Mouse (Mus musculus) limb, embryonic 15.5 days (tissue): ENCODE measurements around the gene Sema3a. TPM values are rescaled to one million over a fixed set of nuclear protein-coding genes. Genes with fewer than 3 reads are reported as not detected.

Experiments
- ATAC-seq: fragments of 200-750 bp; cut with Nextera tagmentation; 2 replicates; pipeline ENCODE4 v1.8.0; 2017; ENCODE audit warnings: low read depth, moderate TSS enrichment; ENCODE audit not compliant: insufficient number of reproducible peaks, low FRiP score, low TSS enrichment
- H3K27ac ChIP-seq: fragments of 300-500 bp; sonication (generic); 2 replicates; pipeline ENCODE4 v1.5.1; 2015; ENCODE audit warnings: moderate library complexity, mild to moderate bottlenecking, inconsistent platforms
- H3K27me3 ChIP-seq: fragments of 300-500 bp; sonication (generic); 2 replicates; pipeline ENCODE4 v1.6.1; 2015; ENCODE audit warnings: inconsistent platforms
- H3K36me3 ChIP-seq: fragments of 300-500 bp; sonication (generic); 2 replicates; pipeline ENCODE4 v1.6.1; 2015; ENCODE audit warnings: inconsistent platforms
- H3K4me1 ChIP-seq: fragments of 300-500 bp; sonication (generic); 2 replicates; pipeline ENCODE4 v1.6.1; 2015; ENCODE audit warnings: inconsistent platforms
- H3K4me2 ChIP-seq: fragments of 300-500 bp; sonication (generic); 2 replicates; pipeline ENCODE4 v1.6.1; 2015; ENCODE audit warnings: mild to moderate bottlenecking, inconsistent platforms
- H3K4me3 ChIP-seq: fragments of 300-500 bp; sonication (generic); 2 replicates; pipeline ENCODE4 v1.5.1; 2015; ENCODE audit warnings: mild to moderate bottlenecking, inconsistent platforms
- H3K9ac ChIP-seq: fragments of 300-500 bp; sonication (generic); 2 replicates; pipeline ENCODE4 v1.6.1; 2015; ENCODE audit warnings: inconsistent platforms
- H3K9me3 ChIP-seq: fragments of 300-500 bp; sonication (generic); 2 replicates; pipeline ENCODE4 v1.6.1; 2016; ENCODE audit warnings: inconsistent platforms
- WGBS: fragments of 180-500 bp; shearing (Covaris S2); methylation state at CpG from one replicate; pipeline ENCODE4 v1.1.7; 2015; 5-methylcytosine and 5-hydroxymethylcytosine counted together
- polyA plus RNA-seq: library from polyadenylated mRNA; unstranded; fragments of >200 nt; fragmentation: Nextera tagmentation; extraction: Ambion mirVana; gene quantifications from 2 replicates; pipeline ENCODE4 v1.2.1, GENCODE M21; 2015

Sema3a gene
- polyA plus RNA-seq, 1 experiment from 2014 or later, result 44.2 TPM

GRCm38 (mm10) chr5:13505839-13506499 is 380.8 kb downstream of the Sema3a start:
- no peaks in the 10 kb centered on the region for H3K36me3 ChIP-seq
- no peaks in the 10 kb centered on the region for H3K27me3 ChIP-seq
- 68% methylated on average over 4 of the region's 4 CpGs for WGBS
- no peak overlapping the region for H3K4me3 ChIP-seq
- H3K9ac ChIP-seq, result no peak overlapping the region
- H3K4me2 ChIP-seq, result no peak overlapping the region
- no peaks in the 10 kb centered on the region for H3K9me3 ChIP-seq
- no peak overlapping the region for H3K27ac ChIP-seq
- no peak for ATAC-seq
- no peaks in the 10 kb centered on the region for H3K4me1 ChIP-seq

GRCm38 (mm10) chr5:13509163-13509562 is 383.9 kb downstream of the Sema3a start:
- WGBS, result 50% methylated on average over 3 of the region's 3 CpGs

GRCm38 (mm10) chr5:13517018-13517417 is 391.8 kb downstream of the Sema3a start:
- H3K4me2 ChIP-seq, result no peak overlapping the region
- H3K36me3 ChIP-seq, result no peaks in the 10 kb centered on the region
- H3K9me3 ChIP-seq, result no peaks in the 10 kb centered on the region
- H3K9ac ChIP-seq, result no peak overlapping the region
- H3K27me3 ChIP-seq, result no peaks in the 10 kb centered on the region
- H3K4me1 ChIP-seq, result 0 out of 2 replicates have a peak, but pooled peaks cover 2% of the 10 kb centered on the region
- 85% methylated on average over 4 of the region's 4 CpGs for WGBS
- no peak overlapping the region for H3K27ac ChIP-seq
- ATAC-seq, result no peak
- H3K4me3 ChIP-seq, result no peak overlapping the region

More at GRCm38 (mm10) chr5:13509163-13509562, 383.9 kb downstream of the Sema3a start:
- Histone ChIP-seq H3K36me3 (no peaks in the 10 kb centered on the region), H3K9me3 (no peaks in the 10 kb centered on the region), H3K4me3 (no peak overlapping the region), H3K4me1 (no peaks in the 10 kb centered on the region), H3K27me3 (no peaks in the 10 kb centered on the region), H3K9ac (no peak overlapping the region), H3K4me2 (no peak overlapping the region), H3K27ac (no peak overlapping the region)
- no peak for ATAC-seq

- Histone ChIP-seq H3K27ac (no peak overlapping the region), H3K27me3 (no peaks in the 10 kb centered on the region), H3K9ac (no peak overlapping the region), H3K36me3 (0 out of 2 replicates have a peak, but pooled peaks cover 3% of the 10 kb centered on the region), H3K4me2 (no peak overlapping the region), H3K4me3 (no peak overlapping the region), H3K4me1 (peaks cover 4% of the 10 kb centered on the region; the same call in 1 of the 2 replicates), H3K9me3 (no peaks in the 10 kb centered on the region)
- ATAC-seq, result no peak
- 63% methylated on average over 3 of the region's 3 CpGs for WGBS
These were observed 400.4 kb downstream of the Sema3a start for GRCm38 (mm10) chr5:13525597-13525996.

- ATAC-seq, result no peak
- peak overlapping the region; percentile 19; the same call in 1 of the 2 replicates for H3K4me2 ChIP-seq
- 10% methylated on average over 7 of the region's 7 CpGs for WGBS
These were observed 401.8 kb downstream of the Sema3a start for GRCm38 (mm10) chr5:13527037-13527464.

GRCm38 (mm10) chr5:13529226-13529625 is 404.0 kb downstream of the Sema3a start:
- peaks cover 4% of the 10 kb centered on the region; the same call in 1 of the 2 replicates for H3K4me1 ChIP-seq
- no peaks in the 10 kb centered on the region for H3K27me3 ChIP-seq
- WGBS, result 41% methylated on average over 4 of the region's 4 CpGs
- no peak overlapping the region for H3K9ac ChIP-seq
- no peak overlapping the region for H3K4me3 ChIP-seq
- H3K9me3 ChIP-seq, result no peaks in the 10 kb centered on the region
- H3K27ac ChIP-seq, result no peak overlapping the region
- H3K4me2 ChIP-seq, result no peak overlapping the region
- ATAC-seq, result no peak
- no peaks in the 10 kb centered on the region for H3K36me3 ChIP-seq

More at GRCm38 (mm10) chr5:13527037-13527464, 401.8 kb downstream of the Sema3a start:
- Histone ChIP-seq H3K4me1 (peaks cover 4% of the 10 kb centered on the region; the same call in 1 of the 2 replicates), H3K36me3 (0 out of 2 replicates have a peak, but pooled peaks cover 3% of the 10 kb centered on the region), H3K4me3 (no peak overlapping the region), H3K9ac (no peak overlapping the region), H3K9me3 (no peaks in the 10 kb centered on the region), H3K27ac (no peak overlapping the region), H3K27me3 (no peaks in the 10 kb centered on the region)

GRCm38 (mm10) chr5:13547472-13548209 is 422.4 kb downstream of the Sema3a start:
- Histone ChIP-seq H3K9me3 (no peaks in the 10 kb centered on the region), H3K27me3 (no peaks in the 10 kb centered on the region), H3K9ac (no peak overlapping the region), H3K4me1 (peaks cover 13% of the 10 kb centered on the region), H3K4me2 (no peak overlapping the region), H3K27ac (peak overlapping the region; percentile 63), H3K4me3 (no peak overlapping the region), H3K36me3 (no peaks in the 10 kb centered on the region)
- WGBS, result 16% methylated on average over 2 of the region's 2 CpGs
- peak; percentile 48; the same call in 1 of the 2 replicates for ATAC-seq

GRCm38 (mm10) chr5:13548210-13548554 is 423.0 kb downstream of the Sema3a start:
- Histone ChIP-seq H3K36me3 (no peaks in the 10 kb centered on the region), H3K9me3 (no peaks in the 10 kb centered on the region), H3K4me3 (no peak overlapping the region), H3K27me3 (no peaks in the 10 kb centered on the region), H3K9ac (no peak overlapping the region), H3K4me2 (no peak overlapping the region), H3K4me1 (peaks cover 13% of the 10 kb centered on the region), H3K27ac (no peak overlapping the region)
- WGBS, result 28% methylated on average over 1 of the region's 1 CpGs
- no peak for ATAC-seq

GRCm38 (mm10) chr5:13549080-13549479 is 423.9 kb downstream of the Sema3a start:
- 46% methylated on average over 5 of the region's 5 CpGs for WGBS
- no peak overlapping the region for H3K4me3 ChIP-seq
- no peaks in the 10 kb centered on the region for H3K9me3 ChIP-seq
- peaks cover 13% of the 10 kb centered on the region for H3K4me1 ChIP-seq
- no peak overlapping the region for H3K4me2 ChIP-seq
- no peaks in the 10 kb centered on the region for H3K36me3 ChIP-seq
- no peak overlapping the region for H3K9ac ChIP-seq
- no peak overlapping the region for H3K27ac ChIP-seq
- H3K27me3 ChIP-seq, result no peaks in the 10 kb centered on the region
- ATAC-seq, result no peak

- 86% methylated on average over 1 of the region's 1 CpGs for WGBS
- H3K9ac ChIP-seq, result no peak overlapping the region
- no peak overlapping the region for H3K4me3 ChIP-seq
- ATAC-seq, result no peak
- no peak overlapping the region for H3K4me2 ChIP-seq
- H3K36me3 ChIP-seq, result no peaks in the 10 kb centered on the region
- no peaks in the 10 kb centered on the region for H3K9me3 ChIP-seq
- peaks cover 13% of the 10 kb centered on the region for H3K4me1 ChIP-seq
- no peak overlapping the region for H3K27ac ChIP-seq
- H3K27me3 ChIP-seq, result no peaks in the 10 kb centered on the region
These were observed 425.7 kb downstream of the Sema3a start for GRCm38 (mm10) chr5:13550953-13551352.

GRCm38 (mm10) chr5:13557257-13557656 is 432.0 kb downstream of the Sema3a start:
- WGBS, result 71% methylated on average over 4 of the region's 4 CpGs
- Histone ChIP-seq H3K4me1 (no peaks in the 10 kb centered on the region), H3K27me3 (no peaks in the 10 kb centered on the region), H3K9ac (no peak overlapping the region), H3K4me2 (no peak overlapping the region), H3K36me3 (no peaks in the 10 kb centered on the region), H3K27ac (no peak overlapping the region), H3K9me3 (no peaks in the 10 kb centered on the region), H3K4me3 (no peak overlapping the region)
- ATAC-seq, result no peak

GRCm38 (mm10) chr5:13573867-13574266 is 448.7 kb downstream of the Sema3a start:
- Histone ChIP-seq H3K27me3 (no peaks in the 10 kb centered on the region), H3K9me3 (no peaks in the 10 kb centered on the region), H3K4me2 (no peak overlapping the region), H3K27ac (no peak overlapping the region), H3K9ac (no peak overlapping the region), H3K4me3 (no peak overlapping the region), H3K4me1 (no peaks in the 10 kb centered on the region), H3K36me3 (0 out of 2 replicates have a peak, but pooled peaks cover 4% of the 10 kb centered on the region)
- WGBS, result 83% methylated on average over 3 of the region's 3 CpGs
- no peak for ATAC-seq
